ENCODE assay signal across 8 mouse cellular contexts in genomic region chr8:84722850-84723570, GRCm38 (mm10). TPM values are rescaled to one million over a fixed set of nuclear protein-coding genes. Genes with fewer than 3 reads are reported as not detected.
DNase-seq lines count a peak whose midpoint lies in the region; ATAC-seq and TF ChIP-seq lines count a peak whose summit lies in the region.

TSS of gene G430095P16Rik (plus strand) at chr8:84723007.

- TF ChIP-seq POLR2A in bone marrow, adult 2 months (IDR thresholded peaks at IDR 0.05; ENCODE audit: borderline replicate concordance, control insufficient read depth, low read depth, low read length): peak; percentile 63; the same call in 1 of the 2 replicates
- no peak for TF ChIP-seq POLR2A in spleen, adult 2 months (IDR thresholded peaks at IDR 0.05; ENCODE audit: low read depth, low read length)

- H3K36me3 ChIP-seq in forebrain, embryonic 14.5 days (ENCODE audit: control insufficient read depth, insufficient read depth, low read length): peaks cover 88% of the 10 kb centered on the region
- H3K36me3 ChIP-seq in hindbrain, embryonic 11.5 days (ENCODE audit: control insufficient read depth, insufficient read depth, low read length): no peaks in the 10 kb centered on the region
- H3K36me3 ChIP-seq in megakaryocyte, embryonic 14.5 days (replicated peaks; ENCODE audit: low read length): peaks cover 66% of the 10 kb centered on the region
- H3K36me3 ChIP-seq in spleen, adult 2 months (ENCODE audit: control insufficient read depth, insufficient read depth, low read length): no peaks in the 10 kb centered on the region

- H3K4me1 ChIP-seq in bone marrow, adult 2 months (ENCODE audit: control insufficient read depth, insufficient read depth, low read length): peaks cover 16% of the 10 kb centered on the region
- peaks cover 48% of the 10 kb centered on the region for H3K4me1 ChIP-seq in forebrain, embryonic 14.5 days (ENCODE audit: control insufficient read depth, insufficient read depth, low read length)
- peaks cover 16% of the 10 kb centered on the region for H3K4me1 ChIP-seq in hindbrain, embryonic 11.5 days (replicated peaks; ENCODE audit: control insufficient read depth, insufficient read depth, low read length)
- peaks cover 91% of the 10 kb centered on the region for H3K4me1 ChIP-seq in megakaryocyte, embryonic 14.5 days
- peaks cover 7% of the 10 kb centered on the region; the same call in 1 of the 2 replicates for H3K4me1 ChIP-seq in spleen, adult 2 months (ENCODE audit: control insufficient read depth, insufficient read depth, insufficient read length)

- ATAC-seq in forebrain, embryonic 14.5 days: peak; percentile 83
- peak; percentile 74 for ATAC-seq in hindbrain, embryonic 11.5 days (ENCODE audit: low FRiP score)

- 4% methylated on average over 10 of the region's 10 CpGs for WGBS in bone marrow, adult 2 months
- WGBS in forebrain, embryonic 14.5 days: 7% methylated on average over 8 of the region's 10 CpGs
- WGBS in hindbrain, embryonic 11.5 days: 18% methylated on average over 10 of the region's 10 CpGs
- WGBS in spleen, adult 2 months: 8% methylated on average over 10 of the region's 10 CpGs

- H3K9me3 ChIP-seq in forebrain, embryonic 14.5 days (replicated peaks; ENCODE audit: control insufficient read depth, low read length): no peaks in the 10 kb centered on the region
- no peaks in the 10 kb centered on the region for H3K9me3 ChIP-seq in hindbrain, embryonic 11.5 days (ENCODE audit: control insufficient read depth, low read length)
- no peaks in the 10 kb centered on the region for H3K9me3 ChIP-seq in megakaryocyte, embryonic 14.5 days

- intact Hi-C loops in left cerebral cortex, postnatal 14 days (cut with DNase I): no loop called here

- DNase-seq in adrenal gland, adult 2 months: peak; percentile 71
- no peak for DNase-seq in adrenal gland, adult 8-10 months
- peak; percentile 88 for DNase-seq in forebrain, embryonic 14.5 days (ENCODE audit: low spot score)
- peak; percentile 39 for DNase-seq in hindbrain, embryonic 11.5 days (ENCODE audit: low spot score)
- peak; percentile 72 to 88 for DNase-seq in left cerebral cortex, postnatal 14 days (ENCODE audit: low spot score in 2 of 2)
- DNase-seq in spleen, adult 2 months (ENCODE audit: low read depth in 1 of 2, low spot score in 2 of 2): peak in 1 of 2 experiments; percentile 65

- H3K27ac ChIP-seq in bone marrow, adult 2 months (ENCODE audit: control insufficient read depth, insufficient read depth, low read depth, low read length, poor library complexity): peak within 1 kb of the TSS; percentile 87
- H3K27ac ChIP-seq in forebrain, embryonic 14.5 days (ENCODE audit: low read depth, low read length): peak within 1 kb of the TSS; percentile 93
- peak within 1 kb of the TSS; percentile 75 for H3K27ac ChIP-seq in hindbrain, embryonic 11.5 days (ENCODE audit: low read depth, low read length)
- H3K27ac ChIP-seq in spleen, adult 2 months (ENCODE audit: insufficient read depth, low read length): peak within 1 kb of the TSS; percentile 53

- peak within 1 kb of the TSS; percentile 20; the same call in 1 of the 2 replicates for H3K4me2 ChIP-seq in forebrain, embryonic 14.5 days (ENCODE audit: low read length)
- H3K4me2 ChIP-seq in hindbrain, embryonic 11.5 days (replicated peaks; ENCODE audit: low read depth, low read length): no peak within 1 kb of the TSS; the same call in 1 of the 2 replicates

- peak; percentile 38; the same call in 1 of the 2 replicates for TF ChIP-seq CTCF in bone marrow, adult 2 months (IDR thresholded peaks at IDR 0.05; ENCODE audit: control insufficient read depth, insufficient read depth, low read length)
- TF ChIP-seq CTCF in spleen, adult 2 months (IDR thresholded peaks at IDR 0.05; ENCODE audit: extremely low read depth, insufficient read depth, insufficient read length, insufficient replicate concordance): no peak

- H3K27me3 ChIP-seq in forebrain, embryonic 14.5 days (replicated peaks; ENCODE audit: control insufficient read depth, insufficient read depth, low read length): no peaks in the 10 kb centered on the region
- peaks cover 43% of the 10 kb centered on the region for H3K27me3 ChIP-seq in hindbrain, embryonic 11.5 days (ENCODE audit: control insufficient read depth, insufficient read depth, low read length)
- peaks cover 3% of the 10 kb centered on the region for H3K27me3 ChIP-seq in megakaryocyte, embryonic 14.5 days (replicated peaks)
- no peaks in the 10 kb centered on the region for H3K27me3 ChIP-seq in spleen, adult 2 months (ENCODE audit: control insufficient read depth, insufficient read depth, low read length)

- peak within 1 kb of the TSS; percentile 72 for H3K4me3 ChIP-seq in bone marrow, adult 2 months (replicated peaks; ENCODE audit: control insufficient read depth, low read depth, low read length)
- no peak within 1 kb of the TSS for H3K4me3 ChIP-seq in forebrain, embryonic 14.5 days (ENCODE audit: low read depth, low read length)
- H3K4me3 ChIP-seq in hindbrain, embryonic 11.5 days (ENCODE audit: low read depth, low read length): no peak within 1 kb of the TSS
- peak within 1 kb of the TSS; percentile 88 for H3K4me3 ChIP-seq in megakaryocyte, embryonic 14.5 days (replicated peaks)
- H3K4me3 ChIP-seq in spleen, adult 2 months (ENCODE audit: extremely low read depth, insufficient read depth, insufficient read length): peak within 1 kb of the TSS; percentile 33

- peak within 1 kb of the TSS; percentile 54 for H3K9ac ChIP-seq in forebrain, embryonic 14.5 days (ENCODE audit: low read length)
- H3K9ac ChIP-seq in hindbrain, embryonic 11.5 days (ENCODE audit: low read depth, low read length): peak within 1 kb of the TSS; percentile 40; the same call in 1 of the 2 replicates

RNA-seq across cellular contexts. Expression of gene G430095P16Rik, which starts in this region (rescaled TPM):
- total RNA-seq in adrenal gland, adult 2 months (2021): under 1 TPM in 1 of 2 experiments, not detected in 1; 0.59 TPM
- 0.26 and 0.76 TPM in 2 replicates for polyA plus RNA-seq in adrenal gland, adult 2 months (2012; rRNA removed)
- under 1 TPM in 2 of 4 experiments, not detected in 2; 0.52 to 0.73 TPM for total RNA-seq in adrenal gland, adult 8-10 months (2022)
- polyA plus RNA-seq in bone marrow, adult 2 months (2011; ENCODE audit: insufficient read depth, insufficient read length, low replicate concordance, missing spikeins): 12.0 and 27.2 TPM in 2 replicates
- polyA plus RNA-seq in forebrain, embryonic 14.5 days (2014; fragmentation: Nextera tagmentation; extraction: Ambion mirVana): 1.5 and 1.7 TPM in 2 replicates
- polyA plus RNA-seq in hindbrain, embryonic 11.5 days (2014; fragmentation: Nextera tagmentation; extraction: Ambion mirVana): 2.3 and 2.9 TPM in 2 replicates
- total RNA-seq in left cerebral cortex, postnatal 14 days (2021): not detected
- polyA plus RNA-seq in megakaryocyte, embryonic 14.5 days (2012; ENCODE audit: insufficient read depth, low replicate concordance): 2.7 and 19.7 TPM in 2 replicates
- polyA plus RNA-seq in spleen, adult 2 months (2012; rRNA removed): 4.5 TPM in 2 replicates

Comparison
In these comparisons a context has a peak if more than half of its experiments do, and no peak if none do; other contexts are left out.
1. Peak in DNase-seq in adrenal gland, adult 2 months; RNA of the gene not detected or under 1 TPM.
2. Peak in DNase-seq in left cerebral cortex, postnatal 14 days; RNA of the gene not detected or under 1 TPM.
3. H3K4me3 ChIP-seq: peak in bone marrow, adult 2 months (single experiment), megakaryocyte, embryonic 14.5 days (single experiment) and spleen, adult 2 months (single experiment); none in forebrain, embryonic 14.5 days (single experiment) and hindbrain, embryonic 11.5 days (single experiment).
4. Peak in every context shown above with its lines, with median percentiles within 50 percentile points of each other: H3K27ac ChIP-seq.